Mouse (Mus musculus) heart, adult 18-20 months (tissue): ENCODE results near the gene Ipo5. TPM values are rescaled to one million over a fixed set of nuclear protein-coding genes. Genes with fewer than 3 reads are reported as not detected.

Source experiments
- total RNA-seq, 2 experiments: library from RNA; stranded (reverse); gene quantifications; 2 replicates each; pipeline ENCODE4 v1.2.3; 2021

The Ipo5 gene
- total RNA-seq, 2 experiments from 2014 or later = 114 to 118 TPM

Other genes starting within 250 kb of the Ipo5 start
- gene Farp1, start 124.0 kb downstream of the Ipo5 start, total RNA-seq = 1 to 10 TPM; 7.1 to 8.7 TPM